Mouse (Mus musculus): Measurements from ENCODE around the gene Psmd12. TPM values are rescaled to one million over a fixed set of nuclear protein-coding genes. Genes with fewer than 3 reads are reported as not detected.
"Not testable (repeated sequence)": the region's sequence is repeated elsewhere in the genome, so short reads cannot be mapped to it uniquely, and the experiment has no call there.

Psmd12 gene
- polyA plus RNA-seq, 1 experiment from 2014 or later, result 168 TPM

- peaks cover 30% of the 10 kb centered on the region for H3K4me1 ChIP-seq
- H3K36me3 ChIP-seq, result no peaks in the 10 kb centered on the region
- ATAC-seq (ENCODE audit: insufficient number of reproducible peaks, insufficient read depth, low FRiP score, low TSS enrichment, low read depth), result no peak
- no peak overlapping the region for H3K27ac ChIP-seq
- no peak overlapping the region for H3K4me3 ChIP-seq
- H3K9ac ChIP-seq, result no peak overlapping the region
- no peaks in the 10 kb centered on the region for H3K9me3 ChIP-seq
- H3K27me3 ChIP-seq, result no peaks in the 10 kb centered on the region
- 45% methylated on average over 3 of the region's 3 CpGs for WGBS
- no peak overlapping the region for H3K4me2 ChIP-seq
Measured at GRCm38 (mm10) chr11:107472304-107472703, 7.0 kb upstream of the Psmd12 start.

GRCm38 (mm10) chr11:107473137-107473820 is 6.0 kb upstream of the Psmd12 start:
- H3K4me1 ChIP-seq, result peaks cover 23% of the 10 kb centered on the region
- ATAC-seq (ENCODE audit: insufficient number of reproducible peaks, insufficient read depth, low FRiP score, low TSS enrichment, low read depth), result no peak
- H3K27me3 ChIP-seq, result no peaks in the 10 kb centered on the region
- H3K4me2 ChIP-seq, result peak overlapping the region; percentile 22
- H3K27ac ChIP-seq, result no peak overlapping the region
- 24% methylated on average over 8 of the region's 8 CpGs for WGBS
- no peaks in the 10 kb centered on the region for H3K36me3 ChIP-seq
- no peak overlapping the region for H3K4me3 ChIP-seq
- H3K9ac ChIP-seq, result no peak overlapping the region
- no peaks in the 10 kb centered on the region for H3K9me3 ChIP-seq

GRCm38 (mm10) chr11:107479862-107480203 is 549 bp downstream of the Psmd12 start:
- H3K27ac ChIP-seq, result peak overlapping the region; percentile 73
- no peak for ATAC-seq (ENCODE audit: insufficient number of reproducible peaks, insufficient read depth, low FRiP score, low TSS enrichment, low read depth)
- no peaks in the 10 kb centered on the region for H3K27me3 ChIP-seq
- H3K4me2 ChIP-seq, result peak overlapping the region; percentile 78
- H3K9me3 ChIP-seq, result no peaks in the 10 kb centered on the region
- peaks cover 3% of the 10 kb centered on the region for H3K36me3 ChIP-seq
- peaks cover 16% of the 10 kb centered on the region for H3K4me1 ChIP-seq
- H3K4me3 ChIP-seq, result peak overlapping the region; percentile 83
- 2% methylated on average over 10 of the region's 10 CpGs for WGBS
- peak overlapping the region; percentile 96 for H3K9ac ChIP-seq

- no peaks in the 10 kb centered on the region for H3K27me3 ChIP-seq
- H3K9me3 ChIP-seq, result no peaks in the 10 kb centered on the region
- no peak overlapping the region for H3K4me2 ChIP-seq
- H3K36me3 ChIP-seq, result peaks cover 44% of the 10 kb centered on the region
- no peak overlapping the region for H3K4me3 ChIP-seq
- H3K4me1 ChIP-seq, result peaks cover 16% of the 10 kb centered on the region
- H3K9ac ChIP-seq, result no peak overlapping the region
- H3K27ac ChIP-seq, result no peak overlapping the region; the same call in 1 of the 2 replicates
- 94% methylated on average over 3 of the region's 3 CpGs for WGBS
- ATAC-seq (ENCODE audit: insufficient number of reproducible peaks, insufficient read depth, low FRiP score, low TSS enrichment, low read depth), result no peak
Measured at GRCm38 (mm10) chr11:107484341-107484740, 5.1 kb downstream of the Psmd12 start.

GRCm38 (mm10) chr11:107502801-107503200 is 23.5 kb downstream of the Psmd12 start:
- Histone ChIP-seq H3K4me1 (no peaks in the 10 kb centered on the region), H3K27ac (no peak overlapping the region), H3K4me3 (no peak overlapping the region), H3K9ac (no peak overlapping the region), H3K9me3 (no peaks in the 10 kb centered on the region), H3K36me3 (peaks cover 26% of the 10 kb centered on the region), H3K4me2 (no peak overlapping the region), H3K27me3 (no peaks in the 10 kb centered on the region)
- ATAC-seq (ENCODE audit: insufficient number of reproducible peaks, insufficient read depth, low FRiP score, low TSS enrichment, low read depth), result no peak
- WGBS, result 85% methylated on average over 8 of the region's 8 CpGs

- 94% methylated on average over 3 of the region's 4 CpGs for WGBS
- not testable (repeated sequence) for H3K4me1 ChIP-seq; ATAC-seq (ENCODE audit: insufficient number of reproducible peaks, insufficient read depth, low FRiP score, low TSS enrichment, low read depth); H3K9ac ChIP-seq; H3K4me2 ChIP-seq; H3K27me3 ChIP-seq; H3K27ac ChIP-seq; H3K4me3 ChIP-seq; H3K9me3 ChIP-seq
- H3K36me3 ChIP-seq, result peaks cover 12% of the 10 kb centered on the region
Measured at GRCm38 (mm10) chr11:107504364-107504763, 25.1 kb downstream of the Psmd12 start.

- Histone ChIP-seq H3K9me3 (no peaks in the 10 kb centered on the region), H3K27ac (no peak overlapping the region), H3K36me3 (peaks cover 3% of the 10 kb centered on the region; the same call in 1 of the 2 replicates), H3K9ac (no peak overlapping the region), H3K4me2 (no peak overlapping the region), H3K27me3 (0 out of 2 replicates have a peak, but pooled peaks cover 9% of the 10 kb centered on the region), H3K4me3 (no peak overlapping the region), H3K4me1 (peaks cover 19% of the 10 kb centered on the region)
- ATAC-seq (ENCODE audit: insufficient number of reproducible peaks, insufficient read depth, low FRiP score, low TSS enrichment, low read depth), result no peak
- 61% methylated on average over 1 of the region's 1 CpGs for whole genome bisulfite sequencing
Measured at GRCm38 (mm10) chr11:107506260-107506659, 27.0 kb downstream of the Psmd12 start.

- Histone ChIP-seq H3K4me3 (no peak overlapping the region), H3K36me3 (0 out of 2 replicates have a peak, but pooled peaks cover 3% of the 10 kb centered on the region), H3K27me3 (0 out of 2 replicates have a peak, but pooled peaks cover 9% of the 10 kb centered on the region), H3K27ac (no peak overlapping the region), H3K9ac (no peak overlapping the region), H3K4me1 (peaks cover 22% of the 10 kb centered on the region), H3K9me3 (no peaks in the 10 kb centered on the region), H3K4me2 (peak overlapping the region; percentile 44; the same call in 1 of the 2 replicates)
- no peak for ATAC-seq (ENCODE audit: insufficient number of reproducible peaks, insufficient read depth, low FRiP score, low TSS enrichment, low read depth)
- 20% methylated on average over 11 of the region's 11 CpGs for WGBS
Measured at GRCm38 (mm10) chr11:107509631-107510338, 30.5 kb downstream of the Psmd12 start.

- H3K9me3 ChIP-seq, result no peaks in the 10 kb centered on the region
- H3K27me3 ChIP-seq, result 0 out of 2 replicates have a peak, but pooled peaks cover 9% of the 10 kb centered on the region
- H3K36me3 ChIP-seq, result no peaks in the 10 kb centered on the region
- peak overlapping the region; percentile 58 for H3K9ac ChIP-seq
- H3K4me3 ChIP-seq, result peak overlapping the region; percentile 16; the same call in 1 of the 2 replicates
- peak overlapping the region; percentile 44 for H3K4me2 ChIP-seq
- no peak overlapping the region for H3K27ac ChIP-seq
- 2% methylated on average over 18 of the region's 18 CpGs for WGBS
- peaks cover 22% of the 10 kb centered on the region for H3K4me1 ChIP-seq
- no peak for ATAC-seq (ENCODE audit: insufficient number of reproducible peaks, insufficient read depth, low FRiP score, low TSS enrichment, low read depth)
Measured at GRCm38 (mm10) chr11:107510362-107511269, 31.3 kb downstream of the Psmd12 start.

- WGBS, result 48% methylated on average over 5 of the region's 5 CpGs
- not testable (repeated sequence) for H3K9ac ChIP-seq; H3K27ac ChIP-seq; H3K36me3 ChIP-seq; ATAC-seq (ENCODE audit: insufficient number of reproducible peaks, insufficient read depth, low FRiP score, low TSS enrichment, low read depth); H3K4me3 ChIP-seq; H3K4me2 ChIP-seq; H3K27me3 ChIP-seq; H3K9me3 ChIP-seq
- H3K4me1 ChIP-seq, result peaks cover 22% of the 10 kb centered on the region
Measured at GRCm38 (mm10) chr11:107511954-107512353, 32.7 kb downstream of the Psmd12 start.

- Histone ChIP-seq H3K9me3 (no peaks in the 10 kb centered on the region), H3K4me3 (no peak overlapping the region), H3K27me3 (0 out of 2 replicates have a peak, but pooled peaks cover 9% of the 10 kb centered on the region), H3K4me1 (peaks cover 22% of the 10 kb centered on the region), H3K9ac (no peak overlapping the region), H3K27ac (0 out of 2 replicates have a peak overlapping the region, but pooled peaks have one; percentile 22), H3K36me3 (no peaks in the 10 kb centered on the region), H3K4me2 (no peak overlapping the region)
- ATAC-seq (ENCODE audit: insufficient number of reproducible peaks, insufficient read depth, low FRiP score, low TSS enrichment, low read depth), result no peak
- 69% methylated on average over 10 of the region's 10 CpGs for WGBS
Measured at GRCm38 (mm10) chr11:107513047-107513446, 33.8 kb downstream of the Psmd12 start.
